Mouse (Mus musculus) lung, adult 2 months (tissue): ENCODE measurements at regions not wholly inside any gene's neighbourhood (a gene's known extent, or its start where the extent isn't known, plus 50 kb on each side); places are given as distances from the start of the nearest gene placed in this dataset.

Experiments used
- DNase-seq: peaks from one replicate; pipeline ENCODE4 v3.0.0; 2022
- H3K4me1 ChIP-seq: fragments of 200-500 bp; 2 replicates; pipeline ENCODE4 v1.6.1; 2011; ENCODE audit warnings: low read length; ENCODE audit not compliant: control insufficient read depth, insufficient read depth
- H3K4me3 ChIP-seq: fragments of 200-500 bp; replicated peaks from 2 replicates; pipeline ENCODE3; 2011; ENCODE audit warnings: low read depth, mild to moderate bottlenecking, control low read depth, low read length; ENCODE audit errors: extremely low read depth
- CTCF ChIP-seq: fragments of 200-500 bp; IDR thresholded peaks from 2 replicates; pipeline ENCODE4 v1.5.1; 2011; ENCODE audit warnings: mild to moderate bottlenecking, low read length, control low read depth; ENCODE audit not compliant: insufficient read depth
- POLR2A ChIP-seq: fragments of 200-500 bp; IDR thresholded peaks from 2 replicates; pipeline ENCODE4 v1.6.1; 2011; ENCODE audit warnings: low read depth, mild to moderate bottlenecking, control low read depth, low read length, borderline replicate concordance; ENCODE audit errors: extremely low read depth
- WGBS: fragments of 180-500 bp; shearing (Covaris S2); methylation state at CpG from one replicate; pipeline ENCODE4 v1.1.7; 2018; 5-methylcytosine and 5-hydroxymethylcytosine counted together

- DNase-seq = no peak
- 82% methylated on average over 4 of the region's 4 CpGs for WGBS
- Histone ChIP-seq H3K4me3 (no peak overlapping the region), H3K4me1 (no peaks in the 10 kb centered on the region)
- TF ChIP-seq POLR2A (no peak), CTCF (no peak)
Measured at GRCm38 (mm10) chr10:56495352-56495751, 118.2 kb downstream of the Gja1 start.

GRCm38 (mm10) chr10:56519041-56519440 lies 141.9 kb downstream of the Gja1 start:
- Histone ChIP-seq H3K4me1 (no peaks in the 10 kb centered on the region), H3K4me3 (no peak overlapping the region)
- DNase-seq = no peak
- WGBS = 78% methylated on average over 1 of the region's 1 CpGs
- TF ChIP-seq CTCF = no peak
- TF ChIP-seq POLR2A = no peak

DNA sequence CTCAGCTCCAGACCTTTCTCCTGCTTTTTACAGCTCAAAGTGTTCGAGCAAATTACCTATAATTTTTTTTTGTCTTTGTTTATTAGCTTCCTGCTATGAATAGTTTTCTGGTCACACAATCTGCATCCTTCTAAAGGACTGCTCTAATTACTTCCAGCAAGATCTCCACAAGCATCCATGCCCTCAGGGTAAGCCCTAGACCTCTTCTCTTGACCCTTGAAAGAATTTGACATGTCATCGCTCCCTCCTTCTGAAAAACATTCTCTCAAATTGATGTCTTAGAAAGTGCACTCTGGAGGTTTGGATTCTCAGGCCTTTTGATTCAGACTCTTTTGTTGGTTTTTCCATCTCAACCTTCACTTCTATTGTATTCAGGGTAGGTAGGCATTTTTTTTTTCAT lies 148.7 kb downstream of the Gja1 start:
- Histone ChIP-seq H3K4me3 (no peak overlapping the region), H3K4me1 (no peaks in the 10 kb centered on the region)
- WGBS = 87% methylated on average over 2 of the region's 2 CpGs
- TF ChIP-seq POLR2A (no peak), CTCF (no peak)
- DNase-seq = no peak

- TF ChIP-seq CTCF (no peak), POLR2A (no peak)
- DNase-seq = no peak
- Histone ChIP-seq H3K4me1 (no peaks in the 10 kb centered on the region), H3K4me3 (no peak overlapping the region)
- whole genome bisulfite sequencing = 34% methylated on average over 4 of the region's 4 CpGs
Measured at GRCm38 (mm10) chr10:56537091-56537490, 160.0 kb downstream of the Gja1 start.

- 89% methylated on average over 5 of the region's 5 CpGs for WGBS
- no peak overlapping the region for H3K4me3 ChIP-seq
- no peak for DNase-seq
- TF ChIP-seq POLR2A (no peak), CTCF (no peak)
- H3K4me1 ChIP-seq = no peaks in the 10 kb centered on the region
Measured at GRCm38 (mm10) chr10:56539827-56540511, 162.8 kb downstream of the Gja1 start.

- H3K4me3 ChIP-seq = no peak overlapping the region
- 79% methylated on average over 3 of the region's 3 CpGs for WGBS
- TF ChIP-seq CTCF (no peak), POLR2A (no peak)
- no peaks in the 10 kb centered on the region for H3K4me1 ChIP-seq
- DNase-seq = no peak
Measured at GRCm38 (mm10) chr10:56542106-56542505, 165.0 kb downstream of the Gja1 start.

GRCm38 (mm10) chr10:56545989-56546388 lies 168.9 kb downstream of the Gja1 start:
- TF ChIP-seq POLR2A = no peak
- no peak for TF ChIP-seq CTCF
- no peak for DNase-seq
- 56% methylated on average over 3 of the region's 3 CpGs for WGBS
- Histone ChIP-seq H3K4me1 (no peaks in the 10 kb centered on the region), H3K4me3 (no peak overlapping the region)

DNA sequence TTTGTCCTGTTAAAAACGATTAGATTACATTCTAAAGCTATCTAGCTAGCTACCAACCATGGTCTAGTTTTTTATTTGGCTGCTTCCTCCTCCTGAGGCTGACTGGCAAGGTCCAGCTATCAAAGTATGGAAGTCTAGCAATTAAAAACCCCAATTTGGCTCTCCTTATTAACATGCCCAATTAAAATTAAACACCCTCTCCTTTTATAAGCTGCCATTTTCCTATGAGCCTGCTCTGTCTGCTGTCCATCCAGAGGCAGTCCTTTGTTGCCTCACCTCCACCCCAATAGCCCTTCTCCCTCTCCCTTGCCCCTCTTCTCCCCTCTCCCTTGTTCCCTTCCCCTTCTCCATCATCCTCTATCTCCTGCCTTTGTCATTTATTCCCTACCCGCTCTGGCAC lies 169.7 kb downstream of the Gja1 start:
- 66% methylated on average over 2 of the region's 2 CpGs for WGBS
- Histone ChIP-seq H3K4me1 (no peaks in the 10 kb centered on the region), H3K4me3 (no peak overlapping the region)
- TF ChIP-seq POLR2A (no peak), CTCF (no peak)
- no peak for DNase-seq

- DNase-seq = no peak
- Histone ChIP-seq H3K4me3 (no peak overlapping the region), H3K4me1 (no peaks in the 10 kb centered on the region)
- 74% methylated on average over 3 of the region's 4 CpGs for WGBS
- TF ChIP-seq POLR2A (no peak), CTCF (no peak)
Measured at GRCm38 (mm10) chr10:56547825-56548224, 170.7 kb downstream of the Gja1 start.

- TF ChIP-seq CTCF (no peak), POLR2A (no peak)
- Histone ChIP-seq H3K4me1 (no peaks in the 10 kb centered on the region), H3K4me3 (no peak overlapping the region)
- no peak for DNase-seq
- WGBS = 83% methylated on average over 12 of the region's 12 CpGs
Measured at GRCm38 (mm10) chr10:56566836-56567442, 189.8 kb downstream of the Gja1 start.
